Mouse (Mus musculus) kidney, adult 2 months (tissue): ENCODE measurements at regions not wholly inside any gene's neighbourhood (a gene's known extent, or its start where the extent isn't known, plus 50 kb on each side); places are given as distances from the start of the nearest gene placed in this dataset.
"Not testable (repeated sequence)": the region's sequence is repeated elsewhere in the genome, so short reads cannot be mapped to it uniquely, and the experiment has no call there.

Source experiments
- DNase-seq: peaks from one replicate; pipeline ENCODE4 v3.0.0; 2021
- H3K27ac ChIP-seq: fragments of 200-500 bp; 2 replicates; pipeline ENCODE4 v1.5.1; 2012; ENCODE audit warnings: low read depth, low read length, control low read depth, inconsistent platforms; ENCODE audit not compliant: insufficient read depth
- H3K27me3 ChIP-seq: fragments of 200-500 bp; replicated peaks from 2 replicates; pipeline ENCODE4 v1.6.1; 2012; ENCODE audit warnings: mild to moderate bottlenecking, moderate library complexity, low read length, inconsistent platforms; ENCODE audit not compliant: control insufficient read depth, insufficient read depth
- H3K36me3 ChIP-seq: fragments of 200-500 bp; 2 replicates; pipeline ENCODE4 v1.6.1; 2012; ENCODE audit warnings: mild to moderate bottlenecking, moderate library complexity, low read length, inconsistent platforms; ENCODE audit not compliant: control insufficient read depth, insufficient read depth
- H3K4me1 ChIP-seq: fragments of 200-500 bp; 2 replicates; pipeline ENCODE4 v1.6.1; 2011; ENCODE audit warnings: low read length; ENCODE audit not compliant: control insufficient read depth, insufficient read depth
- H3K4me3 ChIP-seq: fragments of 200-500 bp; 2 replicates; pipeline ENCODE4 v1.5.1; 2011; ENCODE audit warnings: mild to moderate bottlenecking, low read depth, low read length, control low read depth; ENCODE audit not compliant: insufficient read depth
- WGBS: fragments of 180-500 bp; shearing (Covaris S2); methylation state at CpG from one replicate; pipeline ENCODE4 v1.1.7; 2018; 5-methylcytosine and 5-hydroxymethylcytosine counted together

- DNase-seq = peak; percentile 1
- WGBS = 73% methylated on average over 26 of the region's 27 CpGs
- not testable (repeated sequence) for H3K27me3 ChIP-seq, H3K27ac ChIP-seq, H3K36me3 ChIP-seq, H3K4me1 ChIP-seq
- H3K4me3 ChIP-seq = peak overlapping the region; percentile 31
Measured at GRCm38 (mm10) chr19:3083438-3083837, 199.3 kb upstream of the Mrpl21 start.

- H3K27me3 ChIP-seq, H3K36me3 ChIP-seq, H3K4me1 ChIP-seq, DNase-seq, H3K27ac ChIP-seq, H3K4me3 ChIP-seq: not testable (repeated sequence)
- 74% methylated on average over 5 of the region's 5 CpGs for WGBS
Measured at GRCm38 (mm10) chr19:3091771-3092170, 190.9 kb upstream of the Mrpl21 start.
